Mouse (Mus musculus) forebrain, embryonic 10.5 days (tissue): ENCODE measurements at regions not wholly inside any gene's neighbourhood (a gene's known extent, or its start where the extent isn't known, plus 50 kb on each side); places are given as distances from the start of the nearest gene placed in this dataset.

Experiments
- DNase-seq: peaks from one replicate; pipeline ENCODE4 v3.0.0-alpha.2; 2017; ENCODE audit warnings: low spot score; ENCODE audit errors: extremely low spot score
- H3K27ac ChIP-seq: fragments of 300-500 bp; sonication (generic); 2 replicates; pipeline ENCODE4 v1.5.1; 2016; ENCODE audit warnings: mild to moderate bottlenecking
- H3K27me3 ChIP-seq: fragments of 300-500 bp; sonication (generic); 2 replicates; pipeline ENCODE4 v1.6.1; 2016; ENCODE audit warnings: mild to moderate bottlenecking; ENCODE audit not compliant: poor library complexity, severe bottlenecking
- H3K36me3 ChIP-seq: fragments of 300-500 bp; sonication (generic); replicated peaks from 2 replicates; pipeline ENCODE4 v1.6.1; 2016; ENCODE audit warnings: mild to moderate bottlenecking, moderate library complexity
- H3K4me1 ChIP-seq: fragments of 300-500 bp; sonication (generic); 2 replicates; pipeline ENCODE4 v1.6.1; 2016
- H3K4me3 ChIP-seq: fragments of 300-500 bp; sonication (generic); 2 replicates; pipeline ENCODE4 v1.5.1; 2016; ENCODE audit warnings: mild to moderate bottlenecking, moderate library complexity
- H3K9me3 ChIP-seq: fragments of 300-500 bp; sonication (generic); 2 replicates; pipeline ENCODE4 v1.6.1; 2016; ENCODE audit warnings: mild to moderate bottlenecking, moderate library complexity
- WGBS: fragments of 180-500 bp; shearing (Covaris S2); methylation state at CpG from one replicate; pipeline ENCODE4 v1.1.7; 2016; 5-methylcytosine and 5-hydroxymethylcytosine counted together

GRCm38 (mm10) chr9:84259751-84260150 is 334.8 kb downstream of the Bckdhb start:
- Histone ChIP-seq H3K27ac (no peak overlapping the region), H3K27me3 (no peaks in the 10 kb centered on the region), H3K4me1 (peaks cover 7% of the 10 kb centered on the region), H3K4me3 (no peak overlapping the region), H3K9me3 (no peaks in the 10 kb centered on the region), H3K36me3 (no peaks in the 10 kb centered on the region)
- DNase-seq: no peak

DNA sequence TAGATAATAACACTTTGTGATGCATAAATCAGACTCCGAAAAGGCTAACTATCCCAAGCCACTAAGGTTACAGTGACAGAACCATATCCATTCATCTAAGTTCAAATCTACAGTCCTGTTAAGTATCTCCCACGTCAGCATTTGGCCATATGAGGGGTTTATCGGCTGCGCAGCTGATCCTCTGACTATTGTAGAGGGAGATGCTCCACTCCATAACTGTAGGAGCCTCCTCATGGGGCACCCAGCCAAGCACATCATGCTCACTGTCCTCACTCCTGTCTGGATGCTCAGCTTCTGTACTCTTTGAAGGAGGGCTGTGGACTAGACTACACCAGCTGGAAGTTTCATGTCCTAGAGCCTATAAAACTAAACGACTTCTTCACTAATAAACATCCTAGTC is 337.2 kb downstream of the Bckdhb start:
- H3K4me1 ChIP-seq: peaks cover 7% of the 10 kb centered on the region
- H3K27ac ChIP-seq: no peak overlapping the region
- no peaks in the 10 kb centered on the region for H3K36me3 ChIP-seq
- no peaks in the 10 kb centered on the region for H3K27me3 ChIP-seq
- DNase-seq: no peak
- WGBS: 94% methylated on average over 5 of the region's 5 CpGs
- no peaks in the 10 kb centered on the region for H3K9me3 ChIP-seq
- H3K4me3 ChIP-seq: no peak overlapping the region

DNA sequence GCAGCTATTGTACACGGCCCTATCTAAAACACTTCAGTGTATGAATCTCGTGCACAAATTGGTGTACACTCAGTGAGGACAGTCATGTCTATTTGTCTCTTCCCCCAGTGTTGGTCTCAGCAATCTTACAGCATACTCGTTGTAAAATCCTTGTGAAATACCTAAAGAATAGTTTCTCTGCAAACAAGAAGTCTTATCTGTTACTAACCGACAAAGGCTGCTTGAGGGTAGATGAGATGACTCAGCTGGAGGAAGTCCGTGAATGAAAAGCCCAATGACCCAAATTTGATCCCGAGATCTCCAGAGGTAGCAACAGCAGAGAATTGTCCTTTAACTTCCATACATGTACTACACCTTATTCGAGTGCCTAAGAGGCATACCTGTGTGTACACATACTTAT is 342.0 kb downstream of the Bckdhb start:
- H3K27ac ChIP-seq: no peak overlapping the region
- WGBS: 83% methylated on average over 7 of the region's 7 CpGs
- H3K4me3 ChIP-seq: no peak overlapping the region
- H3K4me1 ChIP-seq: peaks cover 6% of the 10 kb centered on the region
- no peak for DNase-seq
- H3K36me3 ChIP-seq: no peaks in the 10 kb centered on the region
- no peaks in the 10 kb centered on the region for H3K9me3 ChIP-seq
- H3K27me3 ChIP-seq: no peaks in the 10 kb centered on the region

DNA sequence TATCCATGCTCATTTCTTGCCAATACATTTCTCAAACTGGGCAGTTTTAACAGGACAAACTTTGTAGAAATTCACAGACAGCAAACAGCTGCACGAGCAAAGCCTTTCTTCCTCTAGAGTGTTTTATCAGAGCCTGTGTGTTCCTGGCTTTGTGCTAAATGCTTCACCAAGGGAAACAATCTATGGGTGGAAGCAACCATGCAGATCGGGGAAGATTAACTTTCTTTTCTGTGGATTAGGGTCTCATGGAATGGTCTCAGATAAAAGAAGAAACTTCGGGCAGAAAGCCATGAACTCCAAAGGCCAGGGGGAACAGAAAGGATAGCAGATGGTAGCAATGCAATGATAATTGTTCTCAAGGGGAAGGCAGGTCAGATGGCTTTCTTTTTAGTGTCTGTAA is 349.7 kb downstream of the Bckdhb start:
- H3K27me3 ChIP-seq: no peaks in the 10 kb centered on the region

GRCm38 (mm10) chr9:84278295-84278694 is 353.4 kb downstream of the Bckdhb start:
- no peak for DNase-seq
- H3K36me3 ChIP-seq: no peaks in the 10 kb centered on the region
- no peak overlapping the region for H3K4me3 ChIP-seq
- peaks cover 8% of the 10 kb centered on the region; the same call in 1 of the 2 replicates for H3K9me3 ChIP-seq
- H3K27ac ChIP-seq: peak overlapping the region; percentile 83
- H3K27me3 ChIP-seq: no peaks in the 10 kb centered on the region
- peaks cover 35% of the 10 kb centered on the region for H3K4me1 ChIP-seq
- 73% methylated on average over 4 of the region's 4 CpGs for WGBS

More for the DNA sequence above, 349.7 kb downstream of the Bckdhb start:
- DNase-seq: no peak
- peaks cover 32% of the 10 kb centered on the region for H3K4me1 ChIP-seq
- no peaks in the 10 kb centered on the region for H3K9me3 ChIP-seq
- H3K27ac ChIP-seq: peak overlapping the region; percentile 2; the same call in 1 of the 2 replicates
- no peak overlapping the region for H3K4me3 ChIP-seq
- 46% methylated on average over 3 of the region's 3 CpGs for WGBS
- H3K36me3 ChIP-seq: no peaks in the 10 kb centered on the region

DNA sequence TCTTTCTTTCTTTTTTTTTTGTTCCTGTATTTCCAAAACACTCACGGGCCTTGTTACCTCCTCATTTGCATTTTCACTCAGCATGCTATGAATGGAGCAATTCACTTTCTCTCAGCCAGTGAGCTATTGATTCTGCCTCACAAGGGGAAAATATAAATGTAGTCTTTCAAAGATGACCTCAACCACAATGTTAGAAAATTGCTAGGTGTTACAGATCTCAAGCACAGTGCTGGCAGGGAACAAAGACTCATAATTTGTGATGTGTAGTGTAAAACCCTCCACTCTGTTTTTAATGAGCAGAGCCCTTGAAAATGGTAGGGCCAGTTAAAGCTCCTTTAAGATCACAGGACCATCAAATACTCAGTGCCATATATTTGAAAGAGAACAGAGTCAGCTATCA is 353.8 kb downstream of the Bckdhb start:
- H3K27ac ChIP-seq: peak overlapping the region; percentile 81; the same call in 1 of the 2 replicates
- no peaks in the 10 kb centered on the region for H3K36me3 ChIP-seq
- WGBS: 11% methylated on average over 1 of the region's 1 CpGs
- no peak for DNase-seq
- H3K4me3 ChIP-seq: no peak overlapping the region
- peaks cover 8% of the 10 kb centered on the region; the same call in 1 of the 2 replicates for H3K9me3 ChIP-seq
- H3K4me1 ChIP-seq: peaks cover 35% of the 10 kb centered on the region
- no peaks in the 10 kb centered on the region for H3K27me3 ChIP-seq

- Histone ChIP-seq H3K4me1 (peaks cover 34% of the 10 kb centered on the region), H3K27ac (no peak overlapping the region), H3K36me3 (no peaks in the 10 kb centered on the region), H3K4me3 (no peak overlapping the region), H3K9me3 (peaks cover 8% of the 10 kb centered on the region; the same call in 1 of the 2 replicates), H3K27me3 (no peaks in the 10 kb centered on the region)
- 97% methylated on average over 4 of the region's 4 CpGs for WGBS
- no peak for DNase-seq
These were observed 356.0 kb downstream of the Bckdhb start for GRCm38 (mm10) chr9:84280898-84281297.

- Histone ChIP-seq H3K9me3 (peaks cover 8% of the 10 kb centered on the region; the same call in 1 of the 2 replicates), H3K27ac (peak overlapping the region; percentile 68), H3K4me1 (peaks cover 38% of the 10 kb centered on the region), H3K27me3 (no peaks in the 10 kb centered on the region), H3K36me3 (no peaks in the 10 kb centered on the region), H3K4me3 (no peak overlapping the region)
- 80% methylated on average over 3 of the region's 3 CpGs for WGBS
- DNase-seq: no peak
These were observed 356.7 kb downstream of the Bckdhb start for GRCm38 (mm10) chr9:84281610-84282009.

DNA sequence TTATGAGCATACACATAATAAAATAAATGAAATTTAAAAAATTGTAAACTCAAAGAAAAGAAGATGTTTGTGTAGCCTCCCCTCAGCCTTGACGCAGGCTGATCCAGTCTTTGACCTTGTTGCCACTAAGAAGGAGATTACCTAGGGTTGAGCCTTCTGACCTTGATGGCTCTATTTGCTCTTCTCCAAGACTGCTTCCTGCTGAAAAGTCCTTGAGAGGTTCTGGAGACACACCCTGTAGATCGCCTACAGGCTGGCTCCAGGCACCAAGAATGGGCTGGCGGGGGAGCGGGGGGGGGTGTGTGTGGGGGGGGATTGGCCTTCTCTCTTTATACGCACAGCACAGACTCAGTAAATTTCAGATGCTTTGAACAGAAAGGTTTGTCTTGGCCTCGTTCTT is 358.4 kb downstream of the Bckdhb start:
- H3K36me3 ChIP-seq: no peaks in the 10 kb centered on the region

GRCm38 (mm10) chr9:84285604-84286003 is 360.7 kb downstream of the Bckdhb start:
- no peak overlapping the region for H3K4me3 ChIP-seq
- peaks cover 13% of the 10 kb centered on the region for H3K4me1 ChIP-seq
- no peaks in the 10 kb centered on the region for H3K36me3 ChIP-seq
- H3K27me3 ChIP-seq: no peaks in the 10 kb centered on the region
- no peak overlapping the region for H3K27ac ChIP-seq
- no peak for DNase-seq
- WGBS: 60% methylated on average over 4 of the region's 4 CpGs
- H3K9me3 ChIP-seq: peaks cover 8% of the 10 kb centered on the region; the same call in 1 of the 2 replicates

More for the DNA sequence above, 358.4 kb downstream of the Bckdhb start:
- Histone ChIP-seq H3K4me3 (no peak overlapping the region), H3K9me3 (peaks cover 8% of the 10 kb centered on the region; the same call in 1 of the 2 replicates), H3K27me3 (no peaks in the 10 kb centered on the region), H3K27ac (no peak overlapping the region), H3K4me1 (peaks cover 30% of the 10 kb centered on the region)
- no peak for DNase-seq
- 79% methylated on average over 6 of the region's 6 CpGs for WGBS

- Histone ChIP-seq H3K9me3 (no peaks in the 10 kb centered on the region), H3K4me3 (no peak overlapping the region), H3K27ac (peak overlapping the region; percentile 60), H3K27me3 (no peaks in the 10 kb centered on the region), H3K4me1 (peaks cover 10% of the 10 kb centered on the region), H3K36me3 (no peaks in the 10 kb centered on the region)
- WGBS: 33% methylated on average over 1 of the region's 1 CpGs
- no peak for DNase-seq
These were observed 370.9 kb downstream of the Bckdhb start for GRCm38 (mm10) chr9:84295891-84296290.

- H3K27me3 ChIP-seq: no peaks in the 10 kb centered on the region
- DNase-seq: no peak
- no peaks in the 10 kb centered on the region for H3K9me3 ChIP-seq
- WGBS: 90% methylated on average over 3 of the region's 3 CpGs
- peaks cover 10% of the 10 kb centered on the region for H3K4me1 ChIP-seq
- no peaks in the 10 kb centered on the region for H3K36me3 ChIP-seq
- peak overlapping the region; percentile 60 for H3K27ac ChIP-seq
- H3K4me3 ChIP-seq: no peak overlapping the region
These were observed 371.5 kb downstream of the Bckdhb start for GRCm38 (mm10) chr9:84296456-84296855.

DNA sequence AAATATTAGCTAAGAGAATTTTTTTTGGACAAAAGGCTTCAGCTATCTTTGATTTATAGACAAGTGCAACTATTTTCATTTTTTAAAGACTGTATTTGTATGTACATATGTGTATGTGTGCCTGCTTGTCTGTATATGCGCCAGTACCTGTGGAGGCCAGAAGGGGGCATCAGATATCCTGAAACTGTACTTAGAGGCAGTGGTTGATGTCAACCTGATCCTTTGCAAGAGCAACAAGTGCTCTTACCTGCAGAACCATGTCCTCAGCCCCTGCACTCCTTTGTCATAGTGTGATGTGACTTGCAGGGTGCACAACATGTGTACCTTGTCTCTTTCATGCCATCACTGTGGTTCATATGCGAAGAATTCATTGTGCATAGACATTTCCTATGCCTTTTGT is 379.5 kb downstream of the Bckdhb start:
- Histone ChIP-seq H3K9me3 (no peaks in the 10 kb centered on the region), H3K4me1 (no peaks in the 10 kb centered on the region), H3K36me3 (no peaks in the 10 kb centered on the region), H3K27ac (no peak overlapping the region), H3K4me3 (no peak overlapping the region), H3K27me3 (no peaks in the 10 kb centered on the region)
- no peak for DNase-seq
- 88% methylated on average over 2 of the region's 2 CpGs for WGBS

- no peak overlapping the region for H3K27ac ChIP-seq
- WGBS: 92% methylated on average over 2 of the region's 2 CpGs
- H3K9me3 ChIP-seq: no peaks in the 10 kb centered on the region
- no peaks in the 10 kb centered on the region for H3K36me3 ChIP-seq
- no peaks in the 10 kb centered on the region for H3K27me3 ChIP-seq
- DNase-seq: no peak
- peaks cover 16% of the 10 kb centered on the region for H3K4me1 ChIP-seq
- no peak overlapping the region for H3K4me3 ChIP-seq
These were observed 393.9 kb downstream of the Bckdhb start for GRCm38 (mm10) chr9:84318811-84319210.
